Mouse (Mus musculus) cerebellum, postnatal 36 days (tissue): ENCODE results near the gene Fpgs.

Experiments used
- DNase-seq, 2 experiments: peaks; one replicate each; pipeline ENCODE4 v3.0.0; 2021 to 2022; ENCODE audit warnings: mixed read lengths in 2 of 2

Gene Fpgs

DNA sequence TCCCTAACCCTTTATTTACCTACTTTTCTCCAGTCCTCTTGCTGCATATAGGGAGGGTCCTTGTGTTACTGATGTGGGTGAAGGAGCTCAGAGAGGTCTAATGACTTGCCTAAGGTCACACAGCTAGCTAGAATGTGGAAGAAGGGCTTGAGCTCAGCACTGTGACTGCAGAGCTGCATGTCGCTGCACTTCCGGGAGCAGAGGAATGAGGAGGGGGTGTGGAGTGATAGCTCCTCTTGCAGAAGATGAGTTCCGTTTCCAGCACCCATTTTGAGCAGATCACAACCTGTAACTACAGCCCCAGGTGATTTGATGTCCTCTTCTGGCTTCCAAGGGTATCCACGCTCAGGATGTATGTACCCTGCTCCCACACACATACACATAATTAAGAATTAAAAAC is 20.2 kb upstream of the Fpgs start:
- no peak for DNase-seq

DNA sequence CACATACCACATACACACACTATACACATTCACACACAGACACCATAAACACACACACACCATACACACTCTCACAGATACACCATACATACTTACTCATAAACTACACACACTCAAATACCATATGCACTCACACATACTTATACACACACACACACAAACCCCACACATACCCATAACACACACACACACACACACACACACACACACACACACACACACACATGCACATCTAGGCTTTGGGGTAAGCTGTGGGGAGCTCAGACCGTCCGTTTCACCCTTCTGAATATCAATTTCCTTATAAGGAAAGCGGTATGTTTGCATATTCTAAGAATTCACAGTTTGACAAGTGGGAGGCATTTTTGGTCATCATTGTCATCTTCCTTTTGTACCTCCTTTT is 18.6 kb upstream of the Fpgs start:
- DNase-seq, result no peak

DNA sequence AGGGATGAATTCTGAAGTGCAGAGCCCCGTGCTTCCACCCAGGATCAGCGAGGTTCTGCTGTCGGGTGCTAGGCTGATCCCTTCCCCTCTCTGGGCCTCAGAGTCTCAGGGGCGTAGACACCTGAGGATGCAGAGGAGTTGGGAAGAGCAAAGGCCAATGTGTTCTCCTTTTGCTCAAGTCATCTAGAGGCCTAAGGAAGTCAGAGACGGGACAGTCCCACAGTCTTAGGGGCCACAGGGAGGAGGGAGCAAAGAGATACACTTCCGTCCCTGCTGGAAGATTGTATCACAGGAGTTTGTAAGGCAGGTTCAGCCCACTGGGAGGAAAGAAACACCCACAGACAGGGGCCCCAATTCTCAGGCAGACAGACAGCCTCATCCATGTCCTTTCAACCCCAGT is 18.1 kb upstream of the Fpgs start:
- no peak for DNase-seq

DNA sequence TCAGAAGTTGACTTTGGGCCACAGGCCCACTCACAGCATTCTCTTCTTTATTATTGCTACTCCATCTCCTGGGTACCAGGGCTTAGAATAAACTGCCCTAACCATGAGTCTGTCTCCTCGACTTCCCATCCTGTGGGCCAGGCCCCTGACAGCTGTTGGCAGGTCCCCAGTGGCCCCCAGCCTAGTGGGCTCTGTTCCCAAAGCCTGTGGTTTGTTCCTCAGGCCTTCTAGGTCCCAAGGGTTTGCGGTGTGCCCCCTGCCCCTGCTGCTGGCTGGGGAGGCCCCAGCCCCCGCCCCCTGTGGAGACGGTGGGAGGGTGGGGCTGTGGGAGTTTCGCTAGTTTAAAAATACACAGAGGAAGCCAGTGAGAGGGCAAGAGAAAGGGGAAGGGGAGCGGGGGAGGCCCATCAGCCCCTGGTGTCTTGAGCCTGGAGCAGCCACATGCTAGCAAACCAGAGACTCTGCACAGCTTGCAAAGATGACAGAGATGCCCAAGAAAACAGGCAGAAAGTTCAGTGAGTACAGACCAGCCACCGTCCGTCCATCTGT is 16.8 kb upstream of the Fpgs start, which contains the start of gene Sh2d3c:
Gene Sh2d3c (plus strand): TSS at position 375 of the 549 bp plus-strand sequence.
- DNase-seq, result no peak

DNA sequence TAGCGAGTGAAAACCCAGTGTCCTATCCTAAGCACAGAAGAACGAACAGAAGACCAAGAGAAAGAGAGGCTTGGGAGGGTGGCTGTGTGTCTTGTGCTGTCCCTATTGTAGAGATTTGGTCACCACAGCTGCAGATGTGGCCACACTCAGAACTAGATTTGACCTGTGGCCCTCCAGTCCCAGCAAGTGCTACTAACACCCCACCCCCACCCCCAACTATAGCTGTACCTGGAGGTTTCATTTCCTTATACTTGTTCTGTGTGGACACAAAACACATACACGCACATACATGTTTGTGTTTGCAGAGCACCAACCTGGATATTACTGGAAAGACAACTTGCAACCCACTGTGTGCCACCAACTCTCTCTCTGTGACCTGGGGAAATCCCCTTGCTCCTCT is 16.1 kb upstream of the Fpgs start:
- DNase-seq, result no peak

DNA sequence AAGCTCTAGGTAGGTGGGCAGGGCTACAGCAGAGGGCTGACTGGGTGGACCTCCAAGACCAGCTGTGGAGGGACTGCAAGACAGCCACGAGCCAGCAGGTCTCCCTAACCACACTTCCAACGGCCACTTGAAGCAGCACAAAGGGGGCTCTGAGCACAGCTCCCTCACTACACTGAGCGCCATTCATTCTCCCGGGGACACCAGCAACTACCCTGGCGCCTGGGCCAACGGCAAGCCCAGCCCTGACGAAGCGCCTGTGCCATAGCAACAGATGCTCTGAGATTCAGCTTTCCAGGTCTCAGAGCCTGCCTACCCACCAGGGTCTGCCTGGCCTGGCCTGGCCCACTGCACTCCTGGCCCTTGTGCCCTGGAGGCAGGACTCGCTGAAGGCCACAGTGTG is 14.8 kb upstream of the Fpgs start:
- DNase-seq, result no peak

DNA sequence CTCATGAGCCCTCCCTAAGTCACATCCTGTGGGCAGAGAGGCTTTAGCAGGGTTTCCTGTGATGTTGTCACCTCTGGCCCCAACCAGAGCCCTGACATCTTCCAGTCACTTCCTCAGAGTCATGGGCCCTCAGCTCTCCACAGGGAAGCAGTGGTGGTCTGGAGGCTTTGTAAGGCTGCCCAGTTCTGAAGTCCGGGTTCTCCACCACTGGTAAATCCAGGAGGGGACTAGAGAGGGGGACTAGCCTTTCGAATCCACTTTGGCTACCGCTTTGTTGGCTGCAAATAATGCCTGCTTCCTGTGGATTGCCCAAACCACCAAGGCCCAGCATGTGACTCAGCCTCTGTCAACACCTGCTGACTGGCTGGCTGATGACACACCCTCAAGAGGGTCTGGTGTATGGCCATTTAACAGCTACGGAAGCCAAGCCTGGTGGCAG is 11.1 kb upstream of the Fpgs start:
- DNase-seq, result no peak

DNA sequence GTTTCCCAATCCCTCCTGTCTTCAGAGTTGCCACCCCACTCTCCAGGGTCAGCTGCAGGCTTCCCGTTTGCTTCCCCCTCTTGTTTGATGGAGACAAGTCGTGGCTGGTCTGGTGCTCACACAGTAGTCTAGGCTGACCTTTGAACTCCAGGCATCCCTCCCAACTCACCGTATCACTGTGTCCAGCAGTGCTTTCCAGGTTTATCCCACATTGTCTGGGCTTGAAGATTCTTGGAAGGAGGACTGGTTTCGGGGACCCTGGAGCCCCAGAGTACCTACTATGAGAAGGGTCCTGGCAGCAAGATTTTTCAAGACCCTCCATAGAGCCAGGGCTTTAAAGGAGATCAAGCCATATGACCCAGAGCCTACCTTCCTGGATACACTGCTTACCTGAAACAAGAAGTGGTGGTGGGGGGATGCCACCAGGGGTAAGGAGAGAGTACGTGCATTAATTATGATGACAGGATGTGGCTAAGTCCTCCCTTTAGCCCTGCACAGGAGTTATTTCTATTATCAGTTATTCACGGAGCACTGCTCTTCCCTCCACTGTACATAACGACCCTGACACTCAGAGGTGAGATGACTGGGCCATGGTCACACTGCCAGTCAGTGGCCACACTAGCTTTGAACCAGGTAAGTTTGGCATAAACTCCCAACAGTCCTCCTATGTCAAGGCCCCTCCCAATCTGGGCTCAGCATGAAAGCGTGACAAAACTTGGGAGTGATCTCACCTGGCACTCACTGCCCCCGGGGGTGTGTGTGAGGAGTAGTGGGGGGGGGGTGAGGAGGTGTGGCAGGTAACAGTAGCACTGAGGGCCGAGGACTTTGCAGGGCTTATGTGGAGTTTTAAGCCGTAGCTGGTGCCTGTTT is 10.4 kb upstream of the Fpgs start:
- DNase-seq, result no peak

DNA sequence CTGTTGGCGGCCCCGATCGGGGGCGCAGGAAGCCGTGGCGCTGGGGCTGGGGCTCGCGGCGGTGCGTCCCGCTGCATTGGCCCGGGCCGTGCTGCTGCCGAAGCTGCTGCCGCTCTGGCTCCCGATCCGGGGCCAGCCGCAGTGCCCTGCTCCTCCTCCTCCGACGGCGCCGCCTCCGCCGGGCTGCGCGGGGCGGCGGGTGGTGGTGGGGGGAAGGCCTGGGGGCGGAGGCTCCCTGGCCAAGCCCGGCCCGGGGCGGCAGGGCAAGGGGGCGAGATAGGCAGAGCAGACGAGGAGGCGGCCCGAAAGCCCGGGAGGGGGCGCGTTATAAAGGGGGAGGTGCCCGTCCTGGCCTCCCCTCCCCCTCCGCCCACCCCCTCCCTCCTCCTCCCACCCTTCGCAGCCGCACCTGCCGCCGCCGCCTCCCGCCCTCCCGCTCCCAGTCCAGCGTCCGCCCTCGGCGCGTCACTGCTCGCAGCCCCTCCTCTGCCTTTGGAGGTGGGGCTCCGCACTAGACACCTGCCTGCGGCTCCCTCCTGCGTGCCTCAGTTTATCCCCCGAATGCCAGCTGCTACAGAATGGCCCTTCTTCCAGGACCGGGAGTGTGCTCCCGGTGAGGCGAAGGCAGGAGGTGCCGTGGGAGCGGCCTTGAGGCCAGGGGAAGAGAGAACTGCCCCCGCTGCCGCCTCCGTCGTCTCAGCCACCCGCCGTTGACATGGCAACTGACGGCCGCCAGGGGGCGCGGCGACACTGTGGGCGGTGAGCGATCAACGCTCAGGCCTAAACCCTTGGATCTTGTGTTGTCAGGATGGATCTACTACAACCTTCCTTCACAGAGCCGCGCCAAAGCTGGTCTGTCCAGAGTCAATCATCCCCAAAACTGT is 9.2 kb upstream of the Fpgs start, which contains the start of gene Cdk9:
Gene Cdk9 (minus strand): TSS at position 143 of the 884 bp plus-strand sequence.
- peak; percentile 91 to 93 for DNase-seq

DNA sequence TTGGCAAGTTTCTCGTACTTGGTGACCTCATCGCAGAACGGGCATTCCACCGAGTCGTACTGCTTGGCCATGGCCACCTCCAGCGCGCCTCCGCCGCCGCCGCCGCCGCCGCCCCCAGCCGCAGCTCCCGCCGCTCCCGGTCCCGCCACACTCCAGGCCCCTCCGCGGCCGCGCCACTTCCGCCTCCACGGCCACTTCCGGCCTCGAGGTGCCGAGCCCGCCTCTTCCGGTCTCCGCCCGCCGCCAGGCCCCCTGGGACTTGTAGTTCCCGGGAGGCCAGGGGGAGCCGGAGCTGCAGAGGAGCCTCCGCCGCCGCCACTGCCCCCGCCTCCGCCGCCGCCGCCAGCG is 8.6 kb upstream of the Fpgs start:
- DNase-seq, result peak; percentile 91 to 96

DNA sequence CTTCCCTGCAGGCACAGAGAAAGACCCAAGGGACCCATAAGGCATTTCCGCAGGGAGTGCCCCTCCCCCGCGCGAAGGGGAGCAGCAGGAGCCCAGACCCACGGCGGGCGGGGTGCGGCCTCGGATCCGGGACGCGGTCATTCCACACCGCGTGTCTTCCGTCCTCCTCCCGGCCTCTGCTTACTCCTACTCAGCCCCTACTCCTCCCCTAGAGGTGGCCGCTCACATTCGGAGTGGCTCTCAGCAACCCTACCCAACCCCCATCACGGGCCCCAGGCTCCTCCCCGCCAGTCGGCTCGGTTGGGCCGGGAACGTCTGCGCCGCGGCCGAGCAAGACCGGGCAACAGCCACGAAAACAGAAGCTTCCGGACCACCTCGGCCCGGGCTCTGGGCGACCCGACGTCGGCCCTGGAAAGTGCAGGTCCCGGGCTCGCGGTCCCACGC is 8.2 kb upstream of the Fpgs start:
- DNase-seq, result peak in 1 of 2 experiments; percentile 47

DNA sequence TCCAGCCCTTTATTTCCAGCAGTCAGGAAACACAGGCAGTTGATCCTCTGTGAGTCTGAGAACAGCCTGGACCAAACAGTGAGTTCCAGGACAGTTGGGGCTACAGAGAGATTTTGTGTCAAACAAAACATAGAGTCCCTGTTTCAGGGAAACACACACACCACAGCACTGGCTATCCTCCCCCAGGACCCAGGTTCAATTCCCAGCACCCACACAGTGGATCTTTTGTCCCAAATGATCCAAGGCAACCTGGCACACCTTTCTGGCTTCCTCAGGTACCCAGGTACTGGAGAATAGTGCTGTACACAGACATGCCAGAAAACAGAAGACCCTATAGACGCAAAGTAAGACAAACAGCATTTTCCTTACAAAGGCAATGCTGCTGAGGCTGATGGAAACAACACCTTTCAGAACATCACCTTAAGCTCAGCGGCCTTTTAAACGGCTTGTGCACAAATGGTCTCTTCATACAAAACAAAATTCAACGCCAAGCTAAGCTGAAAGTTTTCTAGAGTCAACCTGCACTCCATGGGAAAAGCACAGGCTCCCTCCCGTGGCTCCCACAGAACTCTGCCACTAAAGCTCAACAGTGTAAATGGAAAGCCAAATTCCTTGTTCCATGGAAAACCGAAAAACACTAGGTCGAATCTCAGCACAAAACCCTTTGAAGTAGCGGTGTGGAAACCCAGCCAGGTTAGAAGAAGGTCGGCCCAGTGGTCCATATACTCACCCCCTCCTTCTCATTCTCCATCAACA is 7.5 kb upstream of the Fpgs start:
- DNase-seq, result no peak

DNA sequence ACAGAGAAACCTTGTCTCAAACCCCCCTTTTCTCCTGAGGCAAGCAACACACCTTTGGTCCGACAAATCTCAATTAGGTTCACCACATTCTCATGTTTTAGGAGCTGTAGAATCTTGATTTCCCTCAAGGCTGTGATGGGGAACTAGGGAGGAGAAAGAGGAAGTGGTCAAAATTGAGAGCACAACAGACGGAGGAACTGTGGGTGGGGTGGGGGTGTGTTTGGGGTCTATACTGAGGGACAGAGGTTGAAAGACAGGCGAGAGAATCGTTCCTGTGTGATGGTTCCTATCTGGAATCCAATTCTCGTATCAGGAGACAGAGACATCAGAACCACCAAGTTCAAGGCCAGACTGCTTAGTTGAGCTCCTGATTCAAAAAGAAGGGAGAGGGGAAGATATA is 6.5 kb upstream of the Fpgs start:
- DNase-seq, result no peak

DNA sequence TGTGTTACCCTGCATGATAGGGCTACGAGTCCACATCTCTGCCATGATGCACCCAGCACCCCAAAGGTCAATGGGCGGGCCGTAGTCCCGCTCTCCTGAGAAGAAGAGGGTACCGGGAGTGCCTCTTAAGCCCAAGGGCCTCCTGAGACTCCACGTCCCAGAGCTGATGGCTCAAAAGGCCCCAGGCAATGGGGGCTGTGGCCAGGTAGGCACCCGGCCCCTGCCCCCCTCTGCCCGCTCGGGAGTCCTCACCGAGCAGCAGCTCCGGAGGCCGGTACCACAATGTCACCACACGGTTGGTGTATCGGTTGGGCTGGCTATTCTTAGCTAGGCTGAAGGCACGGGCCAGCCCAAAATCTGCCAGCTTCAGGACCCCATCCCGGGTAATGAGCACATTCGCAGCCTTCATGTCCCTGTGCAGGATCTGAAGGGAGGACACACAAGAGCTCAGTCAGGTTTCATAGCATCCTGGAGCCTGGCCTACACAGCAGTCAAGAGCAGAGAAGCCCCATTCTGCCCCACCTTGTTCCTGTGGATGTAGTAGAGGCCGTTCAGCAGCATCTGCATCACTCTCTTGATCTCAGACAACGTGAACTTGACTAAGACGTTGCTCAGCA is 5.7 kb upstream of the Fpgs start:
- no peak for DNase-seq

DNA sequence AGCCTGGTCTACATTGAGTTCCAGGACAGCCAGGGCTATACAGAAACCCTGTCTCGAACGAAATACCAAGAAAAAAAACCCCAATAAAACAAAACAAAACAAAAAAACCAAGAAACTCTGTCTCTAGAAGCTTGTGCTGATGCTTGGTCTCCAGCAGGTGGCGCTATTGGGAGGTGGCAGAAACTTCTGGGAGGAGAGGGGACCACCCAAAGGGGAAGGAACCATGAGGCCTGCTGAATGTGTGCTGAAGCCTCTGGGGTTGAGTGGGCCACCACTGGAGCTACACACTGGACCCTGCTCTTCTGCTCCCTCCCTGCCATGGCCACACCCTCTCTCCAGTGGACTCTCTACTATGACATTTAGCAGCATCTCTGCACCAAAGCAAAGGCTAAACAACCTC is 4.7 kb upstream of the Fpgs start:
- DNase-seq, result peak; percentile 29 to 41

DNA sequence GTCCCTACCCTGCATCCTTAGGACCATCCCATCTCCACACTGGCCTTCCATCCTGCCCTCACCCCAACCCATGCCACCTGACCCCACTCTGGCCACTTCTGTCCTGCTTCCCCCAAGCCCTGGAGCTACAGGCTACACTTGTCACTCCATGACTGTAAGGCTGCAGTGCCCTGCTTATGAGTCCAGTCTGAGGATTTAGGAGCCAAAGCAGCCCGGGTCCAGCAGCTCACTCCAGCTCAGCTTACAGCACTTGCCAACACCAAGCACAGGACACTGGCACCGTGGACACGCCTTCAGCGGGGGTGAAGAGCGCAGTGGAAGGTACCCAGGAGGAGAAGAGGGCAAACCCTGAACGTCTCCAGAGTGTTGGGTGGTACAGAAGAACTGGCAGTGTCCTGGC is 3.0 kb upstream of the Fpgs start:
- DNase-seq, result no peak

DNA sequence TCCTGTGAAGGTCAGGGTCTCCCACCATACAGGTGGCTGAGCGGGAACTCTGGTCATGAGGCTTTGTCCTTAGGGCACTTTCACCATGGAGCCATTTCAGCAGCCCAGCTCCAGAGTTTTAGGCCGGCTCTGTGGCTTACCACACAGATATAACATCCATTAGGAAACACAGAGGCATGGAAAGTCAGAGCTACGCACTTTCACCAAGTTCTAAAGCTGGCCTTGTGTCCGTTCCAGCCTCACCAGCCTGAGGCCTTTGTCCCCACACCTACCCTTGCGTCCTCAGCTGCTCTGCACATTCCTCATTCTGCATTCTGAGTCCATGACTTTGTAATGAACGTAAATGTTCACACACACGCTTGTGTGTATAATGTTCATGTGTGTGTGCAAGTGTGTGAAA is 1.1 kb upstream of the Fpgs start:
- DNase-seq, result no peak

DNA sequence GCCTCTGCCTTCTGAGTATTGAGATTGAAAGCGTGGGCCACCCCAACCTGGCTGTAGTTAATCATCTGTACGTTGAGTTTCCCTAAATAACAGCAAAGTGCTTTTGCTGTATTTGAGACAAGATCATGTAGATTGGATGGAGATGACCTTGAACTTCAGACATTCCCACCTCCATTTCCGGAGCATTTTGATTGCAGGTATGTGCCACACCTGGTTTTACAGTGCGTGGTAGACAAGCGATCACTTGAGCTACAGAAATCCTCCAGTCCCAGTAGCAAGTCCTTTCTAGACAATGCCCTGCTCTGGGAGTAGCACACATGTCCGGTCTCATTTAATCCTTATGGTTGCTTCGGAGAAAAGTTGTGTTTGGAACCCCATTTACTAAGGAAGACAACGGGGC is 899 bp downstream of the Fpgs start:
- DNase-seq, result no peak

DNA sequence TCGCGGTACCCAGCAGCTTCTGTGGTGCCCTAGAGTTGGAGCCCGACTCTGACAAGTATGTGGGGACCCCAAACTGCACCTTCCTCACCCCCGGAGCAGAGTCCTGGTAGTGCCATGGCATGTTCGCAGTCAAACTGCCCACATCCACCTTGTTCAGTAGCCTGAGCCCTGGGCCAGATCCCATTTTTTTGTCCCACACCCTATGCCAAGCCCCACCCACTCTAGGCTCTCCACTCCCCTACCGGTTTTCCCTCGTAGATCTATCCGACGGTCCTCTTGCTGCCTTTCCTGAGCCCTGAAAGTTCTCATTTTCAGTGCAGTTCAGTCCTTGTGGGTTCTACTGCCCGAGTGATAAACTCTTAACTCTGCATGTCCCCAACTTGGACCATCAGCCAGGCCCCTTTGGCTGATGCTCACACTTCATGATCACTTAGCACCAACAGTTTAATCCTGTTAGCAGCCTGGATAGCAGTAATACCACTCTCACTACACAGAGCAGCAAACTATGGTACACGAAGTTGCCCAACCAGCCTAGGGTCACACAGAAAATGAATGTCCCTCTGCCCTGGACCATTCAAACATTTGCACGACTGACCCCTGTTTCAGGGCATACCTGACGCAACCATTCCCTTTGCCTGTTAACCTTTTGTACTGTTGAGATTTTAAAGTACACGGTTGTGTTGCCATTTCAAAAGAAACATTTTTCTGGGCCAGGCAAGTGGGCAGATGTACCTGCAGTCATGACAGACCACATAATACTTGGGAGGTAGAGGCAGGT is 2.8 kb downstream of the Fpgs start:
- no peak for DNase-seq

DNA sequence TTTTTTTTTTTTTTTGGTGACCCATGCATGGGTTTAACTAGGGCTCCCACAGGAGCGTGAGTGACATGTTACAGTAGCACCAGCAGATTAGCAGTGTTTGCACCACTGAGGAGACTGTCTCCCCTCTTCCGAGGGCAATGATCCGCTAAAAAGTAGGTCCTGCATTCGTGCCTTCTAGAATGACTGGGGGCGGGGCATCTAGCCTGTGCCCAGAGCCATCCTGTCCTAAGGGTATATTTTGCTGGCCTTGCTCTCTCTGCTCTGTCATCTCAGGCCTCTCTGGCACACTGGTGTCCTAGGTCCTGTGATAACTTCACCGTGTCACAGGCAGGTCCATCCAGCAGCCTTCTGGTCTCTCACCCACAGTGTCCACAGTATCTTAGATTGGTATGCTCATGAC is 4.3 kb downstream of the Fpgs start:
- DNase-seq, result no peak

DNA sequence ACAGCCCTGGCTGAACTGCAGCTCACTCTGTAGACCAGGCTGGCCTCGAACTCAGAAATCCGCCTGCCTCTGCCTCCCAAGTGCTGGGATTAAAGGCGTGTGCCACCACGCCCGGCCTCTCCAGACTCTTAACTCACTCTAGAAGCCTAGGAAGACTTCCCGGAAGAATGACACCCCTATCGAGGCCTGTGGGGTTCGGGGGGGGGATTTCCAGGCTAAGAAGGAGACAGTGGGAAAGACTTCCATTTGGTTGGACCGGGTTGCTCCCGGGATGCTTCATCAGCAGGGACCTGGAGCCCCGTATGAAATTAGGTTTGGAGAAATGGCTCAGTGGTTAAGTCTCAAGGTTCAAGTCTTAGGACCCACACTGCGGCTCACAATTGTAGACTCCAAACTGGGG is 9.3 kb downstream of the Fpgs start:
- DNase-seq, result no peak
